Mouse (Mus musculus) neutrophil, adult 59 days (primary cell): ENCODE measurements around the gene Nudt7. TPM values are rescaled to one million over a fixed set of nuclear protein-coding genes. Genes with fewer than 3 reads are reported as not detected.

Experiments
- total RNA-seq, 2 experiments: library from RNA; stranded (reverse); gene quantifications; 1 replicate in 1 of 2; 2 replicates in 1 of 2; pipeline ENCODE4 v1.2.4; 2023

Gene Nudt7
- 10 to 100 TPM; 13.9 to 15.3 TPM for total RNA-seq

DNA sequence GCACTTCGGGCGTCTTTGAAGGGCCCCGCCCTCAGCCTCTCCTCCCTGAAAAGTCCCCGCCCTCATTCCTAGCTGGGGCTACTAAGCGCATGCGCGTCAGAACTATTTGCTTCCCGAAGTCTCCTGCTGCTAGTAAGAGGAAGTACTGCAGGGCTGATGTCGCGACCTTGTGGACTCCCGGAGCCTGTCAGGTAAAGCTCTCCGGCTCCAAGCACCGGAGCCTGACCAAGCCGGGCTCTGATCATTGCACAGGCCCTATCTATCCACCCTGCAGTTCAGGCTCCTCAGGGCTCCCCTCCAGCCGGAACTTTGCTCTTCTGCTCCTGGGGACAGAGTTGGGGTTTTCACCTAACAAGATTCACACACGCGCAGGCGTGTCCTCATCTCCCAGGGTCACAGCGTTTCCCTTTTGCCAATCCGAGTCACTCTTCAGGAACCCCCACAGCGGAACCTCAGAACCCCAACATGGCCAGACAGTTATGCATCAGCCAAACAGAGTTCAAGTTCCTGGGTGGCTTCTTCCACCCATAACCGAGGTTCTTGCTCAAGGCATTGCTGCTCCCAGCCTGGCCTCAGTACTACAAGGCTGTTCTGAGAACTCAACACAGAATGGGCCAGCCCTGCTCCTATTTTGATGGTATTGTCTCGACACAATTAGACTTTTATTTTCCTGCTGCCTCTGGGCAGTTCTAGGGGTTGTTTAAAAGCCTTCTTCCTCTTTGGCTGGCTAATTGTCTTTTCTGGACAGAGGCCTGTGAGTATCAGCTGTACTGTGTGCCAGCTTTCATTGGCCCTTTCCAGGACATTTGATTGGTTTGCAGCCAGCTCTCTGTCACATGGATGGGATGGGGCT is at the start of gene Nudt7:
TSS of gene Nudt7 (plus strand) at position 48 of the 853 bp plus-strand sequence.

Other genes starting within 250 kb of the Nudt7 start
- not detected for gene Vat1l, start 72.1 kb downstream of the Nudt7 start, total RNA-seq